29 mouse cellular contexts compared by ENCODE assay signal in the genomic region with DNA sequence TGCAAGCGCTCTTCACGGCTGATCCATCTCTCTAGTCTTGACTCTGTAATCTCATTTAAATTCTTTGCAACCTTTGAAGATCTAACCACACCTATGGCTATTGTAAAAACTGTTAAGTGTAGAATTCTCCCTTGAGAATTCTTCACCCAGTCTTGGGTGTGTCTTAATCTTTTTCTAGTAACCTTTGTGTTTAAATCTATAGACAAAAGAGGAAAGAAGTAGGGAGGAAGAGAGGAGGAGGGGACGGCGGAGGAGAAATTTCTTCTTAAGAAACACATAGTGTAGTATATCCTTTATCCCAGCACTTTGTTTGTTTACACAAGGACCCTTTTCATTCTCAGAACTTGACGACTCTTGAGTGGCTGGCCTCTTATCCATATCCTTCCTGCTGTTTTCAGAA. TPM values are rescaled to one million over a fixed set of nuclear protein-coding genes. Genes with fewer than 3 reads are reported as not detected.
DNase-seq lines count a peak whose midpoint lies in the region; ATAC-seq lines count a peak whose summit lies in the region.
"Had no signal": no experiment of that assay in that cellular context is flagged by ENCODE, and none has a peak within 500 bp of the region (broad histone marks: within the 10 kb centered on the region; RNA-seq: fewer than 3 reads in every experiment).

No protein-coding gene starts in this region.

- no peak overlapping the region for H3K4me2 ChIP-seq in heart, embryonic 12.5 days
- H3K4me2 ChIP-seq: embryonic facial prominence, embryonic 13.5 days; embryonic facial prominence, embryonic 15.5 days; forebrain, embryonic 12.5 days had no signal

- peak; percentile 23 for DNase-seq in heart, adult 11 months
- DNase-seq in R1 (ENCODE audit: low read depth, low spot score) = peak; percentile 86
- peak; percentile 87 for DNase-seq in ZHBTc4 (ENCODE audit: low read depth, low spot score)
- no peak for DNase-seq in right cerebral cortex, postnatal 14 days
- DNase-seq in left cerebral cortex, postnatal 10 days (ENCODE audit: extremely low spot score in 1 of 2, low spot score in 2 of 2) = no peak
- DNase-seq: adrenal gland, adult 2 months; adrenal gland, postnatal 10 days; adrenal gland, postnatal 25 days; B cell, adult 2 months; cerebellum, adult 11 months; cerebellum, adult 18-20 months; cerebellum, adult 8-10 months; cerebellum, adult 9-11 months; cerebellum, postnatal 14 days; cerebellum, postnatal 36 days; embryo, embryonic 11 days had no signal

- intact Hi-C loops in left cerebral cortex, postnatal 10 days (cut with DNase I) = no loop called here

- no peak for ATAC-seq in heart, embryonic 12.5 days (ENCODE audit: insufficient number of reproducible peaks, low FRiP score)
- ATAC-seq: CD4-positive, CD25-positive, alpha-beta regulatory T cell, adult 4 months; forebrain, embryonic 14.5 days; forebrain, embryonic 16.5 days; Patski had no signal

- H3K9ac ChIP-seq in heart, embryonic 12.5 days = no peak overlapping the region
- H3K9ac ChIP-seq: embryonic facial prominence, embryonic 13.5 days; embryonic facial prominence, embryonic 15.5 days; forebrain, embryonic 12.5 days had no signal

- no peaks in the 10 kb centered on the region for H3K4me1 ChIP-seq in heart, embryonic 12.5 days (replicated peaks)
- H3K4me1 ChIP-seq: embryonic facial prominence, embryonic 13.5 days; embryonic facial prominence, embryonic 15.5 days; forebrain, embryonic 12.5 days had no signal

- H3K36me3 ChIP-seq in heart, embryonic 12.5 days = no peaks in the 10 kb centered on the region
- H3K36me3 ChIP-seq: embryonic facial prominence, embryonic 13.5 days; embryonic facial prominence, embryonic 15.5 days; forebrain, embryonic 10.5 days; forebrain, embryonic 12.5 days; G1E had no signal

- H3K4me3 ChIP-seq in heart, embryonic 12.5 days = no peak overlapping the region
- H3K4me3 ChIP-seq: embryonic facial prominence, embryonic 13.5 days; embryonic facial prominence, embryonic 15.5 days; erythroblast, embryonic 14.5 days; forebrain, embryonic 10.5 days; forebrain, embryonic 12.5 days had no signal

- H3K9me3 ChIP-seq in heart, embryonic 12.5 days (replicated peaks) = no peaks in the 10 kb centered on the region
- H3K9me3 ChIP-seq: embryonic facial prominence, embryonic 13.5 days; embryonic facial prominence, embryonic 15.5 days; forebrain, embryonic 10.5 days; forebrain, embryonic 12.5 days; G1E had no signal

- WGBS in heart, embryonic 12.5 days = 49% methylated on average over 5 of the region's 5 CpGs

- H3K27ac ChIP-seq in heart, embryonic 12.5 days (ENCODE audit: poor library complexity, severe bottlenecking) = no peak overlapping the region
- H3K27ac ChIP-seq: embryonic facial prominence, embryonic 13.5 days; embryonic facial prominence, embryonic 15.5 days; forebrain, embryonic 10.5 days; forebrain, embryonic 12.5 days had no signal

- no peaks in the 10 kb centered on the region for H3K27me3 ChIP-seq in heart, embryonic 12.5 days (replicated peaks)
- H3K27me3 ChIP-seq: CH12.LX; embryonic facial prominence, embryonic 15.5 days had no signal

RNA-seq across cellular contexts. Expression of a gene that starts 30.8 kb away (rescaled TPM):
- 27.6 and 28.5 TPM in 2 replicates for polyA plus RNA-seq in heart, embryonic 12.5 days (2016; fragmentation: Nextera tagmentation; extraction: Ambion mirVana)
- total RNA-seq in left cerebral cortex, postnatal 10 days (2021) = 10 to 100 TPM; 74.0 to 77.1 TPM

RNA-seq across cellular contexts. Expression of a gene that starts 52.4 kb away (rescaled TPM):
- 0.96 and 1.7 TPM in 2 replicates for polyA plus RNA-seq in heart, embryonic 12.5 days (2016; fragmentation: Nextera tagmentation; extraction: Ambion mirVana)
- total RNA-seq in left cerebral cortex, postnatal 10 days (2021) = 10 to 100 TPM; 11.7 to 12.0 TPM
- total RNA-seq: common myeloid progenitor, adult 5-6 weeks had no signal
- polyA plus RNA-seq: erythroblast, embryonic 14.5 days; G1E had no signal

Comparison
In these comparisons a context has a peak if more than half of its experiments do, and no peak if none do; other contexts are left out.
1. DNase-seq: peak in heart, adult 11 months (single experiment), R1 (single experiment) and ZHBTc4 (single experiment); none in right cerebral cortex, postnatal 14 days (single experiment) and left cerebral cortex, postnatal 10 days (0 of 2).